Mouse (Mus musculus) gastrocnemius, adult 18-20 months (tissue): ENCODE measurements at regions not wholly inside any gene's neighbourhood (a gene's known extent, or its start where the extent isn't known, plus 50 kb on each side); places are given as distances from the start of the nearest gene placed in this dataset.

Experiments used
- DNase-seq: peaks from one replicate; pipeline ENCODE4 v3.0.0; 2021; ENCODE audit warnings: low spot score

DNA sequence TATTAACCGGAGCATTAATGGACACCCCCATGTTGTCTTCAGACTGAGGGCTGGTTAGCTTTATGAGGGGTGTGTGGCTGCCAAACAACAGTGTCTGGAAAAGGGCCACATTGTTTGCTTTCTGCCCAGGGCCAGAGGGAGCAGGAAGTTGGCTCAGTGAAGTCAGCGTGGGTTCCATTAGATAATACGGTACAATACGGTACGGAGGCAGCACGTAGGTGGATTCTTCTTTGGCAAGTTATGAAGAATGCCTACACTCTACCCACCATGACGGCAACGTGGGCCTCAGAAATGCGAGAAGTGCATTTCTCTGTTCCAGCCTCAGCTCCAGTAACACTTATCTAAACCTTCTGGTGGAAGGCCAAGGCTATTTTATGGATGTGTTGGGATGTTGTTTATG is 108.2 kb downstream of the Gm10260 start:
- no peak for DNase-seq

- no peak for DNase-seq
Observed at GRCm38 (mm10) chr13:97651761-97652160, 108.7 kb downstream of the Gm10260 start.

- DNase-seq: no peak
Observed at GRCm38 (mm10) chr13:97651176-97651575, 109.3 kb downstream of the Gm10260 start.

- no peak for DNase-seq
Observed at GRCm38 (mm10) chr13:97650191-97650590, 110.2 kb downstream of the Gm10260 start.

- no peak for DNase-seq
Observed at GRCm38 (mm10) chr13:97647486-97647885, 112.9 kb downstream of the Gm10260 start.

DNA sequence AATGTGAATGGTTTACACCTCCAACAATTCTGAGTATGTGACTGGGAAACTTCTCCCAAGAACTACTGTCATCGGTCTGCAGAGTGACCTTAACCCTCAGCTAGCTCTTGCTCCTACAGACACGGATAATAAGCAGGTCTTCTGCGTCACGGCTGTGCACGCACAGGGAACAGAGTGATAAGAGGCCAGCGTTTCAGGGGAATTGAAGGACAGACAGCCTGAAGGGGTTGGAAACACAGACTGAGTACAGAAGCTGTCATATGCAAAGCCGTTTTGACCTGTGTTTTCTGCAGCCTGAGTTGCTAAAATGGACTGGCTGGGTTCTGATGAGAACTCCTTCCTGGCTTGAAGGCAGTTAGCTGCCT is 114.4 kb downstream of the Gm10260 start:
- DNase-seq: no peak

DNA sequence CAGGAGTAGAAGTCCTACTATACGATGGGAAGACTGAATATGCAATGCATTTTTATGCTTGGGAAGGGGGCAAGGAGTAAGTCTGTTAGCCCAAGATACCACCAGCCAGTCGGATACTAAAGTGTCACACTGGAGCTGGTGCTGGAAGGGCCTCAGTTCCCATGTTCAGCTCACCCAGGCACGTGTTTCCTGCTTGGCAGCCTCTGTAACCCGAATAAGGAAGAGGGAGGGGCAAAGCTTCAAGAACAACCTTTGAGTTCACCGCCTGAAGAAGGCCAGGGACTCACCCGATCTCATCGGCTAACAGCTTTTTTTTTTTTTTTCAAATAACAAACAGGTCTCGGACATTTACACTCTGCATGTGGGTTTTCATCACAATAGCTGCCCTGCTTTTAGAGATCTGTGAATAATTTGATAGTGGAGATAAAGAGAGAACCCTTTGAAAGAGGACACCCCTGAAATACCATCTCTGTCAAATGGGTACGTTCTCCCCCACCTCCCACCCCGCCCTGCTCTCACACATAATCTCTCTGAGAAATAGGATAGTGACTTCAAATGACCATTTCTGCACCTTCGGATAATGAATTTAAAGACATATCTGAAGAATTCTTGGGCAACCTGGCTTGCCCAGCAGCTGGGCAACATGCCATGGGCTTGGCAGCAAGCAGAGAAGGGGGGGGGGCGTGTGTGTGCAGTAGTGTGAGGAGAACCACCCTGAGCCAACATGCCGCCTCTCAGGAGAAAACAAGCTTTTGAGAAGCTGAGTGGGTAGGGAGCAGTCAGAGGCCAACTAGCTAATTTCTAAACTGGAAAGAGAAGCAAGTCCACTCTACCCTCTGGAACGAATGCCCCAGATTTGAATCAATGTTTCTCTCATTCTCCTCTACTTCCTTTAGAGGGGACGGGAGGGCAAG is 115.1 kb downstream of the Gm10260 start:
- DNase-seq: no peak

GRCm38 (mm10) chr13:97640236-97640635 is 120.2 kb downstream of the Gm10260 start:
- DNase-seq: no peak

GRCm38 (mm10) chr13:97639656-97640055 is 120.8 kb downstream of the Gm10260 start:
- DNase-seq: no peak

DNA sequence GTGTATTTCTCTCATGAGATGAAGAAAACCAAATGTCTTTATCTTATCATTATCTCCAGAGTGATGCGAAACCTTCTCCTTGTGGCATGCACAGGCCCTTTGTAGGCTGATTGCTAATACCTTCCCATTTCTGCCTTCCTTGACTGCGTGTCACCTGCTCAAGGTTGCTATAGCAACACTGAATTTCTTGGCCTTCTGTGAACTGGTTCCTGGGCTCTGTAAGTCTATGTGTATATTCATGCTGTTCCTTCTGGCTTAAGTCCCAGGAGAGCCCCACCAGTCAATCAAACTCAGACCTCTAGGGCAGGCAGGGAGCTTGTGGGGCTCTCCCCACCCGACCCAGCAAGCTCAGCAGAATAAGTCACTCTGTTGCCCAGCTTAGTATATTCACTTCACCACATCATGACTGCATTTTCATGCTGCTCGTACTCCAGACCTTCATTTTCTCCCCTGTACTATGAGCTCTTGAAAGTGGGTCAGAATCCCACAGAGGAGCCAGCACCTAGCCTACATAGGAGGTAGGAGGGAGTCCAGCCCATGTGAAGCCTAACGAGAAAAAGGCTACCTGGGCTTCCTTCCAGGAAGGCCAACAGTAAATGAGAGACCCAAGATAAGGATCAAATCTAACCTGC is 121.9 kb downstream of the Gm10260 start:
- DNase-seq: no peak

DNA sequence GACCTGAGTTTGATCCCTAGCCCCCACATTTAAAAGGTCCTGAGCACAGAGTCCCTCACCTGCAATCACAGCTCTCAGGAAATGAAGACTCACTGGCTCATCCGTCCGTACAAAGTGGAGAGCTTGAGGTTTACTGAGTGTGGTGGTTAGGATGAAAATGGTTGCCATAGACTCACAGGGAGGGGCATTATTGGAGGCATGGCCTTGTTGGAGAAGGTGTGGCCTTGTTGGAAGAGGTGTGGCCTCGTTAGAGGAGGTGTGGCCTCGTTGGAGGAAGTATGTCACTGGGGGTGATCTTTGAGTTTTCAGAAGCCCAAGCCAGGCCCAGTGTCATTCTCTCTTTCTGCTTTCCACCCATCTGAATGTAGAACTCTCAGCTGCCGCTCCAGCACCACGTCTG is 122.9 kb downstream of the Gm10260 start:
- DNase-seq: no peak

GRCm38 (mm10) chr13:97634041-97634788 is 126.2 kb downstream of the Gm10260 start:
- DNase-seq: no peak

- DNase-seq: no peak
Observed at GRCm38 (mm10) chr13:97633551-97633950, 126.9 kb downstream of the Gm10260 start.

DNA sequence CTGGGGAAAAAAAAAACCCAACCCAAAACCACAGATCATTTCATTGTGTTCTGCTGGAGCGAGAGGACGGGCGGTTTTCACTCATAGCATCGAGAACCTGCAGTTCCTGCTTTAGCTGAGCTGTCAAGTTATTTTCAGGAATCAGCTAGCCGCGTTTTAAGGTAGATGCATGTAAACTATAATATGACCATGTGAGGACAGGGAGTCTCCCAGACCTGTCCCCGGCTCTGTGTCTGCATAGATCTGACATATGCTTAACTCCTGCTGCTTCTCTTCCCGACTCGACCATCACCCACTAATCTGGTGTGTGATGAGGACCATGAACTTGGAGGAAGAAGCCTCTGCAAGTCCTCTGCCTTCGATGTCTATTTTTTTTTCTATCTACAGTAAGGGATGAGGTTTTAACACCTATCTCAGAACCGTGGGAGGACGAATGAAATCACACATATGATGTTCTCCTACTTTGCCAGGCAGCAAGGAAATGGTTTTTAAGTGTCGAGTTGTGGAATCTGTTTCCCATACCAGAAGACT is 128.5 kb downstream of the Gm10260 start:
- no peak for DNase-seq

- no peak for DNase-seq
Observed at GRCm38 (mm10) chr13:97630921-97631320, 129.5 kb downstream of the Gm10260 start.

- no peak for DNase-seq
Observed at GRCm38 (mm10) chr13:97628608-97629007, 131.8 kb downstream of the Gm10260 start.

GRCm38 (mm10) chr13:97627247-97627646 is 133.2 kb downstream of the Gm10260 start:
- DNase-seq: no peak

DNA sequence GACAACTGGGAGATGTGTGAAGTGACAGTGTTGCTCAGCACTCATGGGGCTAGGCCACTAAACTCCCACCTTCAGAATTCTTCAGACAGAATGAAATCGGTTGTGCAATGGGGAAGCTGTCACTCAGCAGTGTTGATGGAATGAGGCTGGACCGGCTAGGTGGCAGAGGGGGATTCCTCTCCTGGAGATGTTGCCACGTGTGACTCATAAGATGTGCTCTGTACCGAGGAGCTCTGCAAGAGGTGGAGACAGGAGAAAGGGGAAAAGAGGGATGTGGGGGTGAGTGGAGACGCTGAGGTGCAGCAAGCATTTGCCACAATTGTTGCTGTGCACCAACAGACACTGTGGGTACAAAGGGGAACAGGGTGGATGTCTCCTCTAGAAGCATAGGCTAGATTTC is 133.6 kb downstream of the Gm10260 start:
- no peak for DNase-seq

- no peak for DNase-seq
Observed at GRCm38 (mm10) chr13:97626116-97626515, 134.3 kb downstream of the Gm10260 start.

DNA sequence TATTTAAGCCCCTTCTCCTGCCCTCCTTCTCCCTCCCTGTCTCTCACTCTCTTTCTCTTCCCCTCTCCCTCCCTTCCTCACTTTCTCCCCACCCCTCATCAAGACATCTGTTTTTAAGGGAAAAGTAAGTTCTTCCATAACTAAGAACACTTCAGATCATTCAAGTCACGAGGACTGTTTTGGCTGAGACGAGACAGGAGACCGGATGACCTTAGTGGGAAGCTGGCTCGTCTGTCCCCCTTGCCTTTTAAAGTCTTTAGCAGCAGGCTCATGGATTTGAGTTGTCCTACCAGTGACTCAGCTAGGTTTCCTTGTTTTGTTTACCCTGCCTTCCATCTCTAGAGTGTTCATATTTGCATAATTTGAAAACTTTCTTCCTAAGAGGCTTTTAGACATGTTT is 135.0 kb downstream of the Gm10260 start:
- DNase-seq: no peak

DNA sequence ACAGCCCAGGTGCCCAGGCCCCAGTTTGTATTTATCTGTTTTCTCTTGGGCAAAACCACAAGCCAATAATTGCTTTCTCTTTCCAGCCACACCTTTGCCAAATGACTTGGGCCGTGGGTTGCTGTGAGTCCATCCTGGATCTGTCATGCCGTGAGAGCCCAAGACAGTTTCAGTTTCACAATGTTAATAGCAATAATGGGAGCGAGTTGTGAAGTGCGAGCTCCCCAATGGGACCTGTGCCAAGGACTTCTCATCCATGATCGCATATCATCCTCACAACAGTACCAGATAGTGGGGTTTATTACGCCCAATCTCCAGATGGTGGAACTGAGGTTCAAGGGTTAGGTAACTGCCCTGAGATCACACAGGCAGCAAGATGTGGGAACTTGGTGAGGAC is 142.2 kb downstream of the Gm10260 start:
- DNase-seq: peak; percentile 34
